Mouse (Mus musculus) small intestine, adult 2 months (tissue): Measurements from ENCODE around the gene Wdr18.

Experiments
- CTCF ChIP-seq: fragments of 200-500 bp; IDR thresholded peaks from 2 replicates; pipeline ENCODE4 v1.5.1; 2012; ENCODE audit warnings: low read depth, mild to moderate bottlenecking, control low read depth, inconsistent platforms, low read length, moderate library complexity, mixed read lengths; ENCODE audit not compliant: insufficient replicate concordance, insufficient read length; ENCODE audit errors: extremely low read depth
- POLR2A ChIP-seq: fragments of 200-500 bp; IDR thresholded peaks from 2 replicates; pipeline ENCODE4 v1.6.1; 2012; ENCODE audit warnings: low read depth, mild to moderate bottlenecking, control low read depth, inconsistent platforms, low read length, moderate library complexity

- TF ChIP-seq POLR2A (no peak), CTCF (no peak)
Measured at GRCm38 (mm10) chr10:79969124-79969568, 9.2 kb downstream of the Wdr18 start.
